Mouse (Mus musculus) midbrain, embryonic 16.5 days (tissue): Measurements from ENCODE around the gene Pfkfb2. TPM values are rescaled to one million over a fixed set of nuclear protein-coding genes. Genes with fewer than 3 reads are reported as not detected.

Experiments
- ATAC-seq: fragments of 200-750 bp; cut with Nextera tagmentation; 2 replicates; pipeline ENCODE4 v1.8.0; 2017; ENCODE audit warnings: moderate TSS enrichment
- H3K27ac ChIP-seq: fragments of 300-500 bp; sonication (generic); 2 replicates; pipeline ENCODE4 v1.5.1; 2014; ENCODE audit warnings: mild to moderate bottlenecking, low read length, mixed read lengths
- H3K27me3 ChIP-seq: fragments of 300-500 bp; sonication (generic); 2 replicates; pipeline ENCODE4 v1.6.1; 2014; ENCODE audit warnings: low read depth, low read length, mixed read lengths; ENCODE audit not compliant: control insufficient read depth, insufficient read depth
- H3K36me3 ChIP-seq: fragments of 300-500 bp; sonication (generic); 2 replicates; pipeline ENCODE4 v1.6.1; 2014; ENCODE audit warnings: mild to moderate bottlenecking, low read length, moderate library complexity, mixed read lengths; ENCODE audit not compliant: control insufficient read depth, insufficient read depth
- H3K4me1 ChIP-seq: fragments of 300-500 bp; sonication (generic); 2 replicates; pipeline ENCODE4 v1.6.1; 2014; ENCODE audit warnings: mild to moderate bottlenecking, low read length, mixed read lengths; ENCODE audit not compliant: control insufficient read depth, insufficient read depth
- H3K4me2 ChIP-seq: fragments of 300-500 bp; sonication (generic); 2 replicates; pipeline ENCODE4 v1.6.1; 2014; ENCODE audit warnings: mild to moderate bottlenecking, low read length, mixed read lengths
- H3K4me3 ChIP-seq: fragments of 300-500 bp; sonication (generic); 2 replicates; pipeline ENCODE4 v1.5.1; 2014; ENCODE audit warnings: low read depth, mild to moderate bottlenecking, low read length, moderate library complexity, mixed read lengths
- H3K9ac ChIP-seq: fragments of 300-500 bp; sonication (generic); 2 replicates; pipeline ENCODE4 v1.6.1; 2014; ENCODE audit warnings: low read depth, low read length, mixed read lengths
- H3K9me3 ChIP-seq: fragments of 300-500 bp; sonication (generic); replicated peaks from 2 replicates; pipeline ENCODE4 v1.6.1; 2014; ENCODE audit warnings: mild to moderate bottlenecking, low read length, mixed read lengths; ENCODE audit not compliant: control insufficient read depth, poor library complexity, severe bottlenecking
- WGBS: fragments of 180-500 bp; shearing (Covaris S2); extraction: QIAGEN DNeasy Blood & Tissue Kit; methylation state at CpG from one replicate; pipeline ENCODE4 v1.1.7; 2014; 5-methylcytosine and 5-hydroxymethylcytosine counted together
- polyA plus RNA-seq: library from polyadenylated mRNA; unstranded; fragments of >200 nt; fragmentation: Nextera tagmentation; extraction: Ambion mirVana; gene quantifications from 2 replicates; pipeline ENCODE4 v1.2.1, GENCODE M21; 2015

Pfkfb2 gene
- polyA plus RNA-seq, 1 experiment from 2014 or later, result 24.1 TPM

DNA sequence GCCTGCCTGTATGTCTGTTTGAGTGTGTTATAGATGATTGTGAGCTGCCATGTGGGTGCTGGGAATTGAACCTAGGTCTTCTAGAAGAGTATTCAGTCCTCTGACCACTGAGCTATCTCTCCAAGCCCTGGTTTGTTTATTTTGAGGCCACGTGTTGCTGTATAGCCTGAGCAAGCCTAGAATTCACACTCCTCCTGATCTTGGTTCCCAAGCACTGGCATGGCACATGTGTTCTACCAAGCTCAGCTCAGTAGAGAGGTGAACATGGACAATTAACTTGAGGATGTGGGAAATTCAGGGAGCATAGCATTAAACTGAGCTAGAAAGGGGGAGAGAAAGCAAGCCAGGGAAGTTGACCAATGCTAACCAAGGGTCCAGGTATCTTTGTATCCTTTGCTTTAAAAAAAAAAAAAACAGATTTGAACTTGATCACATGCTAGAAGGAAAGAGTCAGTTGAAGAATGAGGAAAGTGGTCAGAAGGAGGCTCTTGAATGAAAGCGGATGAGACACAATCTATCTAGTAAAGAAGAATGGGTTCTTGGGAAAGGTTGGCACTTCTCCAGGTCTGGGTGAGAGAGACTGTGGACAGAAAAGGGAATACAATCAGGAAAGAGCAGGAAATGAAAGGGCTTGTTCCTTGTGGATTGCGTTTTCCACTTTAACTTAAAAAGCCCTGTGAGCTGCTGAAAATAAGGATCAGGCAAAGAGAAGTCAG is 33.1 kb upstream of the Pfkfb2 start:
- no peaks in the 10 kb centered on the region for H3K9me3 ChIP-seq
- no peak for ATAC-seq

DNA sequence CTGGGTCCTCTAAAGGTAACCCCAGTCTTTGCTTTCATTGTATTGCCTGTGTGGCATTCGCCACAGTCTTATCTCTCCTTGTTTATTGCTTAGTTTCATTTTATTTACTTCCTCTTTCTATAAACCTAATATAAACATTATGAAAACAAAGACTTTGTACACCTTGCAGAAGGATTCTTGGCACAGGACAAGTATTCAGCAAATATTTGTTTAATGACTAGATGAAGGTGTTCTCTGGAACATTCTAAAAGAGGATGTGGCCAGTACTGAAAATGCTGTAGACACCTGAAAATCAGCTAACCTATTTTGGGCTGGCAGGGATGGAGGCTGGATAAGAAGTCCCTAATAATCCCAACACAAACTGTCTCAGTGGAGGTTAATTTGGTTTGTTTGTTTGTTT is 32.5 kb upstream of the Pfkfb2 start:
- Histone ChIP-seq H3K9ac (no peak overlapping the region), H3K4me1 (no peaks in the 10 kb centered on the region), H3K27me3 (no peaks in the 10 kb centered on the region), H3K27ac (no peak overlapping the region), H3K4me2 (no peak overlapping the region), H3K4me3 (no peak overlapping the region), H3K36me3 (no peaks in the 10 kb centered on the region), H3K9me3 (no peaks in the 10 kb centered on the region)
- ATAC-seq, result no peak
- 72% methylated on average over 1 of the region's 1 CpGs for WGBS

More for the DNA sequence above, 33.1 kb upstream of the Pfkfb2 start:
- Histone ChIP-seq H3K27me3 (no peaks in the 10 kb centered on the region), H3K4me3 (no peak overlapping the region), H3K36me3 (no peaks in the 10 kb centered on the region), H3K27ac (no peak overlapping the region), H3K9ac (no peak overlapping the region), H3K4me1 (no peaks in the 10 kb centered on the region), H3K4me2 (no peak overlapping the region)
- WGBS, result 85% methylated on average over 3 of the region's 3 CpGs

- Histone ChIP-seq H3K36me3 (no peaks in the 10 kb centered on the region), H3K27ac (no peak overlapping the region), H3K4me1 (no peaks in the 10 kb centered on the region), H3K4me3 (no peak overlapping the region), H3K27me3 (no peaks in the 10 kb centered on the region), H3K9ac (no peak overlapping the region), H3K9me3 (no peaks in the 10 kb centered on the region), H3K4me2 (no peak overlapping the region)
- ATAC-seq, result no peak
- 87% methylated on average over 9 of the region's 9 CpGs for WGBS
Observed at GRCm38 (mm10) chr1:130759689-130760088, 30.6 kb upstream of the Pfkfb2 start.

DNA sequence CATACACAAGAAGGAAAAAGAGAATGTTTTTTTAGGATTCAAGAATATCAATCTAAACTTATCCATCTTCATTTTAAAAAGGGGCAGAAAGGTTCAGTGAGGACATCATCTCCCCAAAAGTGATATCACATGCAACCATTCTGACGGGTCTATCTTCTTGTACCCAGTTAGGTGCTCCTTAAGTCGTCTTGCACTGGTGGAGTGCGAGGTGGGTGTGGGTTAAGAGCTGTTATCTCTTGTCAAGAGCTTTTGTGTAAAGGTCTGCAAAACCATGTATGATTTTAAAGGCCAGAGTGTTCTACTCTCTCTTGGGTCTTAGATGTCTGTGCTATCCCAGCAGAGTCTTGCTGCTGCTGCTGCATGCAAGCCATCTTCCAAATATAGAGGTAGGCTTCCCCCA is 17.8 kb upstream of the Pfkfb2 start:
- Histone ChIP-seq H3K4me2 (no peak overlapping the region), H3K4me3 (no peak overlapping the region), H3K4me1 (no peaks in the 10 kb centered on the region), H3K9me3 (no peaks in the 10 kb centered on the region), H3K36me3 (no peaks in the 10 kb centered on the region), H3K27me3 (no peaks in the 10 kb centered on the region), H3K27ac (no peak overlapping the region), H3K9ac (no peak overlapping the region)
- no peak for ATAC-seq
- 90% methylated on average over 3 of the region's 3 CpGs for WGBS

GRCm38 (mm10) chr1:130745591-130745990 is 16.5 kb upstream of the Pfkfb2 start:
- Histone ChIP-seq H3K4me1 (no peaks in the 10 kb centered on the region), H3K36me3 (no peaks in the 10 kb centered on the region), H3K9me3 (no peaks in the 10 kb centered on the region), H3K4me3 (no peak overlapping the region), H3K9ac (no peak overlapping the region), H3K27me3 (no peaks in the 10 kb centered on the region), H3K27ac (no peak overlapping the region), H3K4me2 (no peak overlapping the region)
- WGBS, result 92% methylated on average over 3 of the region's 3 CpGs
- ATAC-seq, result no peak

DNA sequence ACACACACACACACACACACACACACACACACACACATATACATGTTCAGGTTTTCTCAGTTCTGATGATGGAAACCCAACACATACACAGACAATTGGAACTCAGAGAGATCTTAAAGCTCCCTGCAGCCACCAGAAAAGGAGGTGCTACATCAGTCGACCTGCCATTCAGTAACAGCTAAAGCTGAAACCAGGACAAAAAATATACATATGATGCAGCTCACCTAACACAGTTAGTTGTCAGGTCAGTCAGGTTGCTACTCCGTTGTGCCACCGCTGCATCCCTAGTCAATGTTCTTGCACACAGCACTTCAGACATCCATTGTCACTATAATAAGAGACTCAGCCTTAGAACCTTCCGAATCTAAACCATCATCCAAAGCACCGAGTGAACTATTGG is 15.9 kb upstream of the Pfkfb2 start:
- no peaks in the 10 kb centered on the region for H3K9me3 ChIP-seq
- H3K4me2 ChIP-seq, result no peak overlapping the region
- no peaks in the 10 kb centered on the region for H3K4me1 ChIP-seq
- ATAC-seq, result no peak
- H3K4me3 ChIP-seq, result no peak overlapping the region
- no peak overlapping the region for H3K27ac ChIP-seq
- H3K9ac ChIP-seq, result no peak overlapping the region
- 87% methylated on average over 5 of the region's 5 CpGs for WGBS
- no peaks in the 10 kb centered on the region for H3K36me3 ChIP-seq
- H3K27me3 ChIP-seq, result no peaks in the 10 kb centered on the region

DNA sequence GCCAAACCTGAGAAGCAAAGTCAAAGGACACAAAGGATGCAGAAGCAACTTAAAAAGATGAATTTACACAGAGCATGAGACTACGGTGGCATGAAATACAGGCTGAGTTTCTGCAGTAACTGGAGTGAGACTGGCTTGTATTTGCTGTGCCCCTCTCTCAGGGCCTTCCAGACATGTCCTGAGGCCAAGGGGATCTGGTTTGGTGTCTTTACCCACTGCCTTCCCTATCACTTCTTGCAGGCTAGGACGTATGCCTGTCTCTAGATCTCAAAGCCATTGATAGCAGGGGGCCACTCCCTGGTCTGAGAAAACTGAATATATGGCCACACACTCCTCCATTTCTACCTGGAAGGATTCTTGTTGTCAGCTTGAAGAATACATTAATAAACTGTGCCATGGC is 15.2 kb upstream of the Pfkfb2 start:
- WGBS, result 89% methylated on average over 2 of the region's 2 CpGs
- ATAC-seq, result no peak

GRCm38 (mm10) chr1:130743775-130744174 is 14.7 kb upstream of the Pfkfb2 start:
- no peak for ATAC-seq
- Histone ChIP-seq H3K27me3 (no peaks in the 10 kb centered on the region), H3K9me3 (no peaks in the 10 kb centered on the region), H3K4me2 (no peak overlapping the region), H3K4me1 (no peaks in the 10 kb centered on the region), H3K4me3 (no peak overlapping the region), H3K27ac (no peak overlapping the region), H3K36me3 (no peaks in the 10 kb centered on the region), H3K9ac (no peak overlapping the region)
- 93% methylated on average over 1 of the region's 1 CpGs for WGBS

More for the DNA sequence above, 15.2 kb upstream of the Pfkfb2 start:
- Histone ChIP-seq H3K27me3 (no peaks in the 10 kb centered on the region), H3K4me1 (no peaks in the 10 kb centered on the region), H3K9ac (no peak overlapping the region), H3K9me3 (no peaks in the 10 kb centered on the region), H3K4me3 (no peak overlapping the region), H3K36me3 (no peaks in the 10 kb centered on the region), H3K4me2 (no peak overlapping the region), H3K27ac (no peak overlapping the region)

DNA sequence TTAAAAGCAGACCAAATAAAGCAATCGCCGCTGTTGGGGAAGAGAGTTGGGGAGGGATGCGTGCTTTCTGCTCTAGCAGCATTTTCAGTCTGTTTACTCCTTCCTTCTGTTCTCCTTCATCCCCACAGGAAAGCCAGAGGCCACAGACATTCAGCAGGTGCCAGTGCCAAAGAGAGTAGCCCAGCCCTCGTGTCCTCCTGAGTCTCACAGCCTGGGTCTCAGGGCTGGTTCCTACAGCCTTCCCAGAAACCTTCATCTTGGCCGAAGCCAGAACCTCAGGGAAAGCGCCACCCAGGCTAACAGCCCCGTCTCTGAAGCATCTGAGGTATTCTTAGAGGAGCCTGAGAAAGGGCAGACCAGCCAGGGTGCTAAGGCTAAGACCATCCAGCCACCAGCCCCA is 13.1 kb upstream of the Pfkfb2 start:
- H3K4me1 ChIP-seq, result no peaks in the 10 kb centered on the region
- no peaks in the 10 kb centered on the region for H3K27me3 ChIP-seq
- no peak for ATAC-seq
- no peaks in the 10 kb centered on the region for H3K36me3 ChIP-seq
- no peaks in the 10 kb centered on the region for H3K9me3 ChIP-seq
- H3K9ac ChIP-seq, result no peak overlapping the region
- no peak overlapping the region for H3K4me3 ChIP-seq
- no peak overlapping the region for H3K27ac ChIP-seq
- no peak overlapping the region for H3K4me2 ChIP-seq
- 88% methylated on average over 7 of the region's 7 CpGs for WGBS
